Mouse (Mus musculus) olfactory bulb, adult 2 months (tissue): ENCODE results near the gene Slc26a8.

ENCODE experiments used
- CTCF ChIP-seq: fragments of 200-500 bp; IDR thresholded peaks from 2 replicates; pipeline ENCODE4 v1.5.1; 2012; ENCODE audit warnings: low read depth, mild to moderate bottlenecking, low read length, moderate library complexity; ENCODE audit not compliant: insufficient read depth
- POLR2A ChIP-seq: fragments of 200-500 bp; IDR thresholded peaks from 2 replicates; pipeline ENCODE4 v1.6.1; 2012; ENCODE audit warnings: mild to moderate bottlenecking, low read depth, low read length, moderate library complexity; ENCODE audit not compliant: insufficient read depth

- no peak for TF ChIP-seq CTCF
- TF ChIP-seq POLR2A, result no peak
Measured at GRCm38 (mm10) chr17:28707136-28707627, 17.1 kb upstream of the Slc26a8 start.
